Mouse (Mus musculus): ENCODE measurements around the gene Mslnl. TPM values are rescaled to one million over a fixed set of nuclear protein-coding genes. Genes with fewer than 3 reads are reported as not detected.
A peak's percentile ranks its signal among the peaks of the same experiment; 100 is the strongest.

Gene Mslnl
- polyA plus RNA-seq, 1 experiment from 2014 or later = not detected

DNA sequence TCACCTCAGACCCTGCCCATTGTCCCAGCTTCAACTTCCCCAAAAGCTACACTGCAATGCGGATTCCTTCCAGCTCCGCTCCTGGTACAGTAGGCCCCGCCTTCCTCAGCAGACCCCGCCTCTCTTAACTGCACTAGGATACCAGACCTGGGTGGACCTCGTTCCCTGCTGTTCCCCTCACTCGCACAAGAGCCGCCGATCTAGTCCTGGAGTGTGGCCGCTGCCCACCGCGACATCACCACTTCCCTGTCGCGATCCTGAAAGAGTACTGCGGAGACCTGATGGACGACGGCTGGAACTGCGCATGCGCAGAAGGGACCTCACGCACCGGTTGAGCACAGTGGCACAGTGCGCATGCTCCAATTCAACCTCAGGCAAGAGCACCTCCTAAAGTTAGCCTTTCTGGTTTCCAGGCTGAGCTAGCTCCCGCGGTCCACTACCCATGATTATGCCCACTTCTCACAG is 49.5 kb downstream of the Mslnl start, which contains the start of gene Haghl:
Gene Haghl, minus strand, starts transcription at position 393 of the 465 bp plus-strand sequence.
- Histone ChIP-seq H3K4me1 (ENCODE audit: control insufficient read depth, insufficient read depth, low read length) (peaks cover 17% of the 10 kb centered on the region), H3K9me3 (replicated peaks; ENCODE audit: control insufficient read depth, low read length, poor library complexity, severe bottlenecking) (no peaks in the 10 kb centered on the region), H3K36me3 (ENCODE audit: control insufficient read depth, insufficient read depth, low read length) (peaks cover 23% of the 10 kb centered on the region), H3K4me2 (ENCODE audit: low read length) (peak within 1 kb of the TSS; percentile 92), H3K4me3 (ENCODE audit: low read depth, low read length) (peak within 1 kb of the TSS; percentile 78), H3K9ac (ENCODE audit: low read depth, low read length) (peak within 1 kb of the TSS; percentile 89), H3K27me3 (ENCODE audit: control insufficient read depth, insufficient read depth, low read depth, low read length) (no peaks in the 10 kb centered on the region), H3K27ac (ENCODE audit: low read length) (peak within 1 kb of the TSS; percentile 92)
- under 1% methylated on average over 23 of the region's 23 CpGs for WGBS
- ATAC-seq = peak; percentile 81

DNA sequence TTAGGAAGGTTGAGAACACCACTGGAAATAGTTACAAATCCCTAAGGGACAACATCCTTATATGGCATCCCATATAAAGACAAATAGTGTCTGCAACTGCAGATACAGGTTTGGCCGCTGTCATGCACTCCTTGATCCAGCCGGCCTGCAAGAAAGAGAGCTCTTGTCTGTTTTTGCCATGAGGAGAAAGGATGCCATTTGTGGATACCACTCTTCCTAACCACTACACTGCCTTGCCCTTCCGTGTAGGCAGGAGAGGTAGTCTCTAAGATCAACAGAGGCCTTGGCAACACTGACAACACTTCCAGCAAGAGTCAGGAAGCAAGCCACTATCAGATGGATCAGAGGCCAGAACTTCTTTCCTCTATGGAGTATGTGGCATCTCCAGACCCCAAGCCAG is 50.4 kb downstream of the Mslnl start, which contains the start of gene Ccdc78:
Gene Ccdc78, plus strand, starts transcription at position 301 of the 400 bp plus-strand sequence.
- Histone ChIP-seq H3K9ac (ENCODE audit: low read depth, low read length) (peak within 1 kb of the TSS; percentile 89), H3K27ac (ENCODE audit: low read length) (peak within 1 kb of the TSS; percentile 92), H3K4me1 (ENCODE audit: control insufficient read depth, insufficient read depth, low read length) (peaks cover 27% of the 10 kb centered on the region), H3K36me3 (ENCODE audit: control insufficient read depth, insufficient read depth, low read length) (peaks cover 22% of the 10 kb centered on the region), H3K27me3 (ENCODE audit: control insufficient read depth, insufficient read depth, low read depth, low read length) (no peaks in the 10 kb centered on the region), H3K4me2 (ENCODE audit: low read length) (peak within 1 kb of the TSS; percentile 92), H3K4me3 (ENCODE audit: low read depth, low read length) (peak within 1 kb of the TSS; percentile 78), H3K9me3 (replicated peaks; ENCODE audit: control insufficient read depth, low read length, poor library complexity, severe bottlenecking) (no peaks in the 10 kb centered on the region)
- WGBS = 90% methylated on average over 3 of the region's 3 CpGs
- no peak for ATAC-seq

GRCm38 (mm10) chr17:25786781-25787504 is 51.1 kb downstream of the Mslnl start:
- Histone ChIP-seq H3K36me3 (ENCODE audit: control insufficient read depth, insufficient read depth, low read length) (peaks cover 16% of the 10 kb centered on the region), H3K4me2 (ENCODE audit: low read length) (no peak overlapping the region), H3K9ac (ENCODE audit: low read depth, low read length) (no peak overlapping the region), H3K9me3 (replicated peaks; ENCODE audit: control insufficient read depth, low read length, poor library complexity, severe bottlenecking) (no peaks in the 10 kb centered on the region), H3K4me1 (ENCODE audit: control insufficient read depth, insufficient read depth, low read length) (peaks cover 30% of the 10 kb centered on the region), H3K27ac (ENCODE audit: low read length) (no peak overlapping the region), H3K27me3 (ENCODE audit: control insufficient read depth, insufficient read depth, low read depth, low read length) (no peaks in the 10 kb centered on the region), H3K4me3 (ENCODE audit: low read depth, low read length) (no peak overlapping the region)
- 91% methylated on average over 9 of the region's 9 CpGs for WGBS
- no peak for ATAC-seq

DNA sequence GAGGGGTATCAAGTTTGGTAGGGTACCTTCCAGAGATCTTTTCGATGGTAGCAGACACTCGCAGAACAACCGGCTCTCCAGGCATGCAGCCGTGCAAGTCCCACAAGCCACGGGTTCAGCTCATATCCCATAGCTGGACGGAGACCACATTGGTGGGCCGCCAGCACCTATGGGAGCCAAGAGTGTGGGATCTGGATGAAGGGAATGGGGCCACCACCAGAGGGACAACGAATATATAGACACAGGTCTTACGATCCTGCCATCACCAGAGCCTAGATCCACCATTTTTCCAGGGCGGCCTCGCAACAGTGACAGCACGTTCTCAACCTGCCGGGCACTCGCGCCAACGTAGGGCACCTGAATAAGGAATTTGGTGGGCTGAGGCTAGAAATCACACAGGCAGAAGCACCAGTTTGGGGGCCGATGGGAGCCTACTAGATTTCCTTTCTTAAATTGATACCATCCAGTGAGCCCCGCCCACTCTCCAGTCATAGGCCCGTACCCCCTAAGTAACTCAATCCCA is 55.5 kb downstream of the Mslnl start:
- H3K9ac ChIP-seq (ENCODE audit: low read depth, low read length) = peak overlapping the region; percentile 84
- peaks cover 7% of the 10 kb centered on the region; the same call in 1 of the 2 replicates for H3K36me3 ChIP-seq (ENCODE audit: control insufficient read depth, insufficient read depth, low read length)
- peak overlapping the region; percentile 92 for H3K27ac ChIP-seq (ENCODE audit: low read length)
- H3K4me1 ChIP-seq (ENCODE audit: control insufficient read depth, insufficient read depth, low read length) = peaks cover 26% of the 10 kb centered on the region
- ATAC-seq = no peak
- H3K4me2 ChIP-seq (ENCODE audit: low read length) = peak overlapping the region; percentile 79
- no peaks in the 10 kb centered on the region for H3K9me3 ChIP-seq (replicated peaks; ENCODE audit: control insufficient read depth, low read length, poor library complexity, severe bottlenecking)
- 28% methylated on average over 19 of the region's 19 CpGs for WGBS
- H3K4me3 ChIP-seq (ENCODE audit: low read depth, low read length) = peak overlapping the region; percentile 82
- H3K27me3 ChIP-seq (ENCODE audit: control insufficient read depth, insufficient read depth, low read depth, low read length) = no peaks in the 10 kb centered on the region

DNA sequence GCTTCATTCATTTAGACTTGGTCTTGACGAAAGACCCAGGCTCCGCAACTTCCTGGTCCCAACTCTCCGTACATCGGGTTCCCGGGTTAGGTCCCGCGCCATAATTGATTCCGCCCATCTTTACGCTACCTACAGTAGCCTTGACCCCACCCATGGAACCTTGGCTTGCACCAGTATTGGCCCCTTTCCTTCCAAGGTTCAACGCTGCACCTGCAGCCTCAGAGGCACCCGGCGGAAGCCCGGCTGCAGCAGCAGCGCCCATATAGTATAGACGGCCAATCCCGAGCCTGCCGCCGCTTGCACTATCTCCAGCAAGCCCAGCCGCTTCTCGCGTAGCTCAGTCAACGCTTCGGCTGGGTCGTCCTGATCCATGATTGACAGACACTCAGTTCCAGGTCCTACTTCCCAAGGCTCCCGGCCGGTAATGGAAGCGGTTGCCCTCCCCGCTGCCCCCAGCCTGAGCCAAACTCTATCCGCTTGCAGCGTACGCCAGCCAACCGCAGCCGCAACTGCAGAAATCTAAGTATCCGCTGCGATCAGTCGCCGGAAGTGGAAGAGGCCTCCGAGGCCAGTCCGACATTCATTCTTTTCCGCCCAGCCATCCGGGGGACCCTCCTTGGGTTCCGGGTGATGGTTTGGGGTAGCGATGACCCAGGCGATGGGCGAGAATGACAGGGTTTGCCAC is 56.1 kb downstream of the Mslnl start:
- Histone ChIP-seq H3K4me3 (ENCODE audit: low read depth, low read length) (peak overlapping the region; percentile 82), H3K9me3 (replicated peaks; ENCODE audit: control insufficient read depth, low read length, poor library complexity, severe bottlenecking) (no peaks in the 10 kb centered on the region), H3K4me2 (ENCODE audit: low read length) (peak overlapping the region; percentile 79), H3K36me3 (ENCODE audit: control insufficient read depth, insufficient read depth, low read length) (peaks cover 7% of the 10 kb centered on the region; the same call in 1 of the 2 replicates), H3K27me3 (ENCODE audit: control insufficient read depth, insufficient read depth, low read depth, low read length) (peaks cover 3% of the 10 kb centered on the region; the same call in 1 of the 2 replicates), H3K27ac (ENCODE audit: low read length) (peak overlapping the region; percentile 92), H3K4me1 (ENCODE audit: control insufficient read depth, insufficient read depth, low read length) (peaks cover 32% of the 10 kb centered on the region), H3K9ac (ENCODE audit: low read depth, low read length) (peak overlapping the region; percentile 84)
- under 1% methylated on average over 45 of the region's 45 CpGs for WGBS
- peak; percentile 68 for ATAC-seq

- peak within 1 kb of the TSS; percentile 84 for H3K9ac ChIP-seq (ENCODE audit: low read depth, low read length)
- ATAC-seq = peak; percentile 47
- H3K36me3 ChIP-seq (ENCODE audit: control insufficient read depth, insufficient read depth, low read length) = peaks cover 7% of the 10 kb centered on the region; the same call in 1 of the 2 replicates
- peak within 1 kb of the TSS; percentile 82 for H3K4me3 ChIP-seq (ENCODE audit: low read depth, low read length)
- peak within 1 kb of the TSS; percentile 92 for H3K27ac ChIP-seq (ENCODE audit: low read length)
- no peaks in the 10 kb centered on the region for H3K9me3 ChIP-seq (replicated peaks; ENCODE audit: control insufficient read depth, low read length, poor library complexity, severe bottlenecking)
- WGBS = 0% methylated on average over 13 of the region's 14 CpGs
- peaks cover 38% of the 10 kb centered on the region for H3K4me1 ChIP-seq (ENCODE audit: control insufficient read depth, insufficient read depth, low read length)
- H3K4me2 ChIP-seq (ENCODE audit: low read length) = peak within 1 kb of the TSS; percentile 79
- H3K27me3 ChIP-seq (ENCODE audit: control insufficient read depth, insufficient read depth, low read depth, low read length) = peaks cover 6% of the 10 kb centered on the region
Measured at GRCm38 (mm10) chr17:25792615-25793014, 56.8 kb downstream of the Mslnl start, which contains the start of gene Fam173a. Fam173a (minus strand) TSS chr17:25792901.

GRCm38 (mm10) chr17:25794197-25794596 is 58.4 kb downstream of the Mslnl start:
- H3K9me3 ChIP-seq (replicated peaks; ENCODE audit: control insufficient read depth, low read length, poor library complexity, severe bottlenecking) = no peaks in the 10 kb centered on the region
- no peak overlapping the region for H3K4me3 ChIP-seq (ENCODE audit: low read depth, low read length)
- peaks cover 3% of the 10 kb centered on the region; the same call in 1 of the 2 replicates for H3K36me3 ChIP-seq (ENCODE audit: control insufficient read depth, insufficient read depth, low read length)
- H3K9ac ChIP-seq (ENCODE audit: low read depth, low read length) = no peak overlapping the region
- H3K27me3 ChIP-seq (ENCODE audit: control insufficient read depth, insufficient read depth, low read depth, low read length) = peaks cover 6% of the 10 kb centered on the region
- no peak overlapping the region for H3K27ac ChIP-seq (ENCODE audit: low read length)
- peak overlapping the region; percentile 4; the same call in 1 of the 2 replicates for H3K4me2 ChIP-seq (ENCODE audit: low read length)
- no peak for ATAC-seq
- peaks cover 38% of the 10 kb centered on the region for H3K4me1 ChIP-seq (ENCODE audit: control insufficient read depth, insufficient read depth, low read length)
- WGBS = 15% methylated on average over 13 of the region's 13 CpGs

DNA sequence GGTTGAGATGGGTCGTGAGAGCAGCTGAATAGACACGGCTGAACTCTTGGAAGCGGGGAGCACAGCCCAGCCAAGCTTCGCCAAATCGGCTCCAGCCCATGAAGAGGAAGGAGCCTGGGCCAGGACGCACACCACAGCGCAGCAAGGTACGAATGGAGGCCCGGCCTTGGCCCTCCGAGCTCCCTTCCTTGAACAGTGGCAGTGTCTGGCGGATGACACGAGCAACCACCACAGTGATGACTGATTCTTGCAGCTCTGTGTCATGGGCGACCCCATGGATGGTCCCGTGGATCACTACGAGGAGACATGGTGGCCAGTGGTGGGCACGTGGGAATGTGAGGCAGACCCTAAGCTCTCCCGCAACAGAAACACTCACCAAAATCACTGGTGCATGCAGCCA is 59.2 kb downstream of the Mslnl start:
- 0 out of 2 replicates have a peak overlapping the region, but pooled peaks have one; percentile 6 for H3K4me3 ChIP-seq (ENCODE audit: low read depth, low read length)
- WGBS = 42% methylated on average over 17 of the region's 17 CpGs

More for the DNA sequence above, 59.2 kb downstream of the Mslnl start:
- ATAC-seq = no peak
- Histone ChIP-seq H3K4me2 (ENCODE audit: low read length) (peak overlapping the region; percentile 72), H3K36me3 (ENCODE audit: control insufficient read depth, insufficient read depth, low read length) (no peaks in the 10 kb centered on the region), H3K9me3 (replicated peaks; ENCODE audit: control insufficient read depth, low read length, poor library complexity, severe bottlenecking) (no peaks in the 10 kb centered on the region), H3K27ac (ENCODE audit: low read length) (peak overlapping the region; percentile 44; the same call in 1 of the 2 replicates), H3K27me3 (ENCODE audit: control insufficient read depth, insufficient read depth, low read depth, low read length) (peaks cover 6% of the 10 kb centered on the region), H3K9ac (ENCODE audit: low read depth, low read length) (peak overlapping the region; percentile 37; the same call in 1 of the 2 replicates), H3K4me1 (ENCODE audit: control insufficient read depth, insufficient read depth, low read length) (peaks cover 38% of the 10 kb centered on the region)
